In genomic region chr7:70536046-70536445, GRCm38 (mm10) we compare ENCODE assay signal across 22 mouse cellular contexts.
DNase-seq lines count a peak whose midpoint lies in the region; ATAC-seq lines count a peak whose summit lies in the region.
"Had no signal": no experiment of that assay in that cellular context is flagged by ENCODE, and none has a peak within 500 bp of the region (broad histone marks: within the 10 kb centered on the region; RNA-seq: fewer than 3 reads in every experiment).

No protein-coding gene starts in this region.

- no peak overlapping the region for H3K9ac ChIP-seq in kidney, embryonic 15.5 days
- H3K9ac ChIP-seq: embryonic facial prominence, embryonic 13.5 days; embryonic facial prominence, embryonic 15.5 days; forebrain, embryonic 12.5 days had no signal

- peaks cover 4% of the 10 kb centered on the region for H3K9me3 ChIP-seq in kidney, embryonic 15.5 days (replicated peaks)
- H3K9me3 ChIP-seq: embryonic facial prominence, embryonic 13.5 days; embryonic facial prominence, embryonic 15.5 days; forebrain, embryonic 12.5 days had no signal

- peak; percentile 13 for DNase-seq in kidney, adult 18-20 months
- DNase-seq in kidney, postnatal 10 days = no peak
- peak; percentile 23 to 33 for DNase-seq in kidney, adult 8-10 months
- no peak for DNase-seq in kidney, postnatal 4 days
- DNase-seq in kidney, postnatal 36 days = peak; percentile 49 to 54
- DNase-seq: adrenal gland, adult 2 months; adrenal gland, postnatal 10 days; adrenal gland, postnatal 25 days; cerebellum, adult 11 months; cerebellum, adult 18-20 months; cerebellum, adult 8-10 months; cerebellum, adult 9-11 months; cerebellum, postnatal 14 days; cerebellum, postnatal 36 days; embryo, embryonic 11 days had no signal

- ATAC-seq in kidney, embryonic 15.5 days (replicated peaks; ENCODE audit: low FRiP score) = no peak
- ATAC-seq: forebrain, embryonic 14.5 days had no signal

- H3K27me3 ChIP-seq in kidney, embryonic 15.5 days = no peaks in the 10 kb centered on the region
- H3K27me3 ChIP-seq: embryonic facial prominence, embryonic 13.5 days; embryonic facial prominence, embryonic 15.5 days; forebrain, embryonic 12.5 days had no signal

- H3K4me3 ChIP-seq in kidney, embryonic 15.5 days (replicated peaks) = no peak overlapping the region
- H3K4me3 ChIP-seq: embryonic facial prominence, embryonic 13.5 days; embryonic facial prominence, embryonic 15.5 days; erythroblast, embryonic 14.5 days; forebrain, embryonic 10.5 days; forebrain, embryonic 12.5 days had no signal

- no peaks in the 10 kb centered on the region for H3K4me1 ChIP-seq in kidney, embryonic 15.5 days
- H3K4me1 ChIP-seq: embryonic facial prominence, embryonic 13.5 days; embryonic facial prominence, embryonic 15.5 days; forebrain, embryonic 10.5 days; forebrain, embryonic 12.5 days had no signal

- H3K4me2 ChIP-seq in kidney, embryonic 15.5 days = no peak overlapping the region
- H3K4me2 ChIP-seq: embryonic facial prominence, embryonic 13.5 days; embryonic facial prominence, embryonic 15.5 days; forebrain, embryonic 12.5 days had no signal

- WGBS in kidney, embryonic 15.5 days = 67% methylated on average over 6 of the region's 6 CpGs

- peaks cover 5% of the 10 kb centered on the region for H3K36me3 ChIP-seq in kidney, embryonic 15.5 days
- H3K36me3 ChIP-seq: embryonic facial prominence, embryonic 13.5 days; embryonic facial prominence, embryonic 15.5 days; forebrain, embryonic 10.5 days; forebrain, embryonic 12.5 days had no signal

- H3K27ac ChIP-seq in kidney, embryonic 15.5 days = no peak overlapping the region
- H3K27ac ChIP-seq: embryonic facial prominence, embryonic 13.5 days; embryonic facial prominence, embryonic 15.5 days; forebrain, embryonic 10.5 days; forebrain, embryonic 12.5 days had no signal

Comparison
In these comparisons a context has a peak if more than half of its experiments do, and no peak if none do; other contexts are left out.
1. DNase-seq: peak in kidney, adult 18-20 months (single experiment), kidney, adult 8-10 months (2 of 2) and kidney, postnatal 36 days (2 of 2); none in kidney, postnatal 10 days (single experiment) and kidney, postnatal 4 days (0 of 2).